Mouse (Mus musculus) erythroblast, embryonic 14.5 days (primary cell): ENCODE data around the gene Pkd2.

Experiments
- GATA1 ChIP-seq: IDR thresholded peaks from 2 replicates; pipeline ENCODE4 v1.6.1; 2012; ENCODE audit warnings: low read length, inconsistent platforms, mixed read lengths
- TAL1 ChIP-seq: IDR thresholded peaks from 3 replicates; pipeline ENCODE4 v1.6.1; 2012; ENCODE audit warnings: low read length, inconsistent platforms, mixed read lengths

DNA sequence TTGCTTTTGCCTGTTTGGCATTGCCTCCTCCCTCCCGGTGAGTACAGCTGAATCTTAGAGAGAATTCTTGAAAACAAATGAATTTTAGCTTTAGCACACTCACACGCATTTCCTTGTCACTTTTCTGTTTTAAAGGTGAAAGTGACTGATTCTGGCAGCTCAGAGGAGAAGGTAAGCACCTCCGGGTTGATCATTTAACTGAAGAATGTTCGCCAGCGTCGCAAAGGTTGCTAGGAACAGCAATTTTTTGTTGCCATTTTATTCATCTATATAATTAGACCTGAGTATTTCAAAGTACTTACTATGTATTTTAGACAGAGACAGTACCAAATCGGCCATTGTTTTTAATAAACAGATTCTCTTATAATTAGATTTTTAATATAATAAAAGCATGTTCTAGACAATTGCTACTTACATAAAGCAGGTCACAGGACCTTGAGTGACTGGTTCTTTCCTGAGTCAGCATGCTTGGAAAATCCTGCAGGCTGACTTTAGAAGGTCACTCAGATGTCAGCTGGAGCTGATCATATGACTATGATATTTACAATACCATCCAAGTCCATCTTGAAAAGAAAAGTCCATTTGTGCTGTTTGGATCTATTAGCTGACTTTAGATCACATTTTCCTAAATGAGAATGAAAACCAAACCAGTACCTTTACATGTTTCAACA is 22.7 kb upstream of the Pkd2 start:
- TF ChIP-seq TAL1 (no peak), GATA1 (no peak)
